Mouse (Mus musculus): Measurements from ENCODE around the gene Zfp426. TPM values are rescaled to one million over a fixed set of nuclear protein-coding genes. Genes with fewer than 3 reads are reported as not detected.

Gene Zfp426
- polyA plus RNA-seq, 1 experiment = 3.2 TPM

- TF ChIP-seq CTCF (IDR thresholded peaks at IDR 0.05; ENCODE audit: extremely low read depth, insufficient read depth, insufficient read length, insufficient replicate concordance) (no peak), POLR2A (IDR thresholded peaks at IDR 0.05; ENCODE audit: low read depth, low read length) (no peak)
- 90% methylated on average over 5 of the region's 5 CpGs for WGBS
- Histone ChIP-seq H3K4me1 (ENCODE audit: control insufficient read depth, insufficient read depth, insufficient read length) (no peaks in the 10 kb centered on the region; the same call in 1 of the 2 replicates), H3K36me3 (ENCODE audit: control insufficient read depth, insufficient read depth, low read length) (peaks cover 36% of the 10 kb centered on the region), H3K4me3 (ENCODE audit: extremely low read depth, insufficient read depth, insufficient read length) (no peak overlapping the region), H3K27ac (ENCODE audit: insufficient read depth, low read length) (no peak overlapping the region), H3K27me3 (ENCODE audit: control insufficient read depth, insufficient read depth, low read length) (no peaks in the 10 kb centered on the region)
- no peak for DNase-seq (ENCODE audit: low read depth in 1 of 2, low spot score in 2 of 2)
Measured at GRCm38 (mm10) chr9:20504801-20505200, 12.3 kb upstream of the Zfp426 start.

GRCm38 (mm10) chr9:20493281-20493680 lies 735 bp upstream of the Zfp426 start:
- TF ChIP-seq POLR2A (IDR thresholded peaks at IDR 0.05; ENCODE audit: low read depth, low read length) = no peak
- TF ChIP-seq CTCF (IDR thresholded peaks at IDR 0.05; ENCODE audit: extremely low read depth, insufficient read depth, insufficient read length, insufficient replicate concordance) = no peak
- H3K27ac ChIP-seq (ENCODE audit: insufficient read depth, low read length) = peak overlapping the region; percentile 99
- peak overlapping the region; percentile 99 for H3K4me3 ChIP-seq (ENCODE audit: extremely low read depth, insufficient read depth, insufficient read length)
- peaks cover 7% of the 10 kb centered on the region for H3K36me3 ChIP-seq (ENCODE audit: control insufficient read depth, insufficient read depth, low read length)
- H3K27me3 ChIP-seq (ENCODE audit: control insufficient read depth, insufficient read depth, low read length) = no peaks in the 10 kb centered on the region
- peaks cover 14% of the 10 kb centered on the region for H3K4me1 ChIP-seq (ENCODE audit: control insufficient read depth, insufficient read depth, insufficient read length)
- WGBS = 2% methylated on average over 9 of the region's 9 CpGs
- no peak for DNase-seq (ENCODE audit: low read depth in 1 of 2, low spot score in 2 of 2)

GRCm38 (mm10) chr9:20491858-20492526 lies 554 bp downstream of the Zfp426 start:
- WGBS = 9% methylated on average over 20 of the region's 20 CpGs
- no peak for TF ChIP-seq POLR2A (IDR thresholded peaks at IDR 0.05; ENCODE audit: low read depth, low read length)
- no peak for TF ChIP-seq CTCF (IDR thresholded peaks at IDR 0.05; ENCODE audit: extremely low read depth, insufficient read depth, insufficient read length, insufficient replicate concordance)
- no peak for DNase-seq (ENCODE audit: low read depth in 1 of 2, low spot score in 2 of 2)

GRCm38 (mm10) chr9:20489536-20489935 lies 3.0 kb downstream of the Zfp426 start:
- TF ChIP-seq CTCF (IDR thresholded peaks at IDR 0.05; ENCODE audit: extremely low read depth, insufficient read depth, insufficient read length, insufficient replicate concordance) = no peak
- TF ChIP-seq POLR2A (IDR thresholded peaks at IDR 0.05; ENCODE audit: low read depth, low read length) = no peak
- 92% methylated on average over 5 of the region's 5 CpGs for WGBS
- Histone ChIP-seq H3K27ac (ENCODE audit: insufficient read depth, low read length) (no peak overlapping the region), H3K4me1 (ENCODE audit: control insufficient read depth, insufficient read depth, insufficient read length) (peaks cover 14% of the 10 kb centered on the region), H3K27me3 (ENCODE audit: control insufficient read depth, insufficient read depth, low read length) (no peaks in the 10 kb centered on the region), H3K36me3 (ENCODE audit: control insufficient read depth, insufficient read depth, low read length) (peaks cover 5% of the 10 kb centered on the region), H3K4me3 (ENCODE audit: extremely low read depth, insufficient read depth, insufficient read length) (no peak overlapping the region)
- DNase-seq (ENCODE audit: low read depth in 1 of 2, low spot score in 2 of 2) = no peak

More at GRCm38 (mm10) chr9:20491858-20492526, 554 bp downstream of the Zfp426 start:
- peak overlapping the region; percentile 99 for H3K27ac ChIP-seq (ENCODE audit: insufficient read depth, low read length)
- H3K27me3 ChIP-seq (ENCODE audit: control insufficient read depth, insufficient read depth, low read length) = no peaks in the 10 kb centered on the region
- peaks cover 3% of the 10 kb centered on the region for H3K36me3 ChIP-seq (ENCODE audit: control insufficient read depth, insufficient read depth, low read length)
- peaks cover 14% of the 10 kb centered on the region for H3K4me1 ChIP-seq (ENCODE audit: control insufficient read depth, insufficient read depth, insufficient read length)
- peak overlapping the region; percentile 99 for H3K4me3 ChIP-seq (ENCODE audit: extremely low read depth, insufficient read depth, insufficient read length)

GRCm38 (mm10) chr9:20479396-20479795 lies 13.2 kb downstream of the Zfp426 start:
- DNase-seq (ENCODE audit: low read depth in 1 of 2, low spot score in 2 of 2) = no peak
- Histone ChIP-seq H3K27me3 (ENCODE audit: control insufficient read depth, insufficient read depth, low read length) (no peaks in the 10 kb centered on the region), H3K4me3 (ENCODE audit: extremely low read depth, insufficient read depth, insufficient read length) (no peak overlapping the region), H3K4me1 (ENCODE audit: control insufficient read depth, insufficient read depth, insufficient read length) (no peaks in the 10 kb centered on the region), H3K27ac (ENCODE audit: insufficient read depth, low read length) (no peak overlapping the region), H3K36me3 (ENCODE audit: control insufficient read depth, insufficient read depth, low read length) (peaks cover 22% of the 10 kb centered on the region)
- no peak for TF ChIP-seq POLR2A (IDR thresholded peaks at IDR 0.05; ENCODE audit: low read depth, low read length)
- TF ChIP-seq CTCF (IDR thresholded peaks at IDR 0.05; ENCODE audit: extremely low read depth, insufficient read depth, insufficient read length, insufficient replicate concordance) = no peak
- WGBS = 93% methylated on average over 5 of the region's 5 CpGs

GRCm38 (mm10) chr9:20476632-20477031 lies 15.9 kb downstream of the Zfp426 start:
- no peaks in the 10 kb centered on the region for H3K4me1 ChIP-seq (ENCODE audit: control insufficient read depth, insufficient read depth, insufficient read length)
- H3K36me3 ChIP-seq (ENCODE audit: control insufficient read depth, insufficient read depth, low read length) = peaks cover 32% of the 10 kb centered on the region
- WGBS = 97% methylated on average over 1 of the region's 1 CpGs
- no peaks in the 10 kb centered on the region for H3K27me3 ChIP-seq (ENCODE audit: control insufficient read depth, insufficient read depth, low read length)
- DNase-seq (ENCODE audit: low read depth in 1 of 2, low spot score in 2 of 2) = no peak
- H3K27ac ChIP-seq (ENCODE audit: insufficient read depth, low read length) = no peak overlapping the region
- no peak overlapping the region for H3K4me3 ChIP-seq (ENCODE audit: extremely low read depth, insufficient read depth, insufficient read length)
- TF ChIP-seq POLR2A (IDR thresholded peaks at IDR 0.05; ENCODE audit: low read depth, low read length) = no peak

GRCm38 (mm10) chr9:20466761-20467442 lies 25.6 kb downstream of the Zfp426 start:
- H3K27me3 ChIP-seq (ENCODE audit: control insufficient read depth, insufficient read depth, low read length) = no peaks in the 10 kb centered on the region
- peaks cover 19% of the 10 kb centered on the region for H3K36me3 ChIP-seq (ENCODE audit: control insufficient read depth, insufficient read depth, low read length)
- H3K27ac ChIP-seq (ENCODE audit: insufficient read depth, low read length) = no peak overlapping the region
- DNase-seq (ENCODE audit: low read depth in 1 of 2, low spot score in 2 of 2) = peak; percentile 41 to 46
- H3K4me3 ChIP-seq (ENCODE audit: extremely low read depth, insufficient read depth, insufficient read length) = no peak overlapping the region
- peak; percentile 35; the same call in 1 of the 2 replicates for TF ChIP-seq CTCF (IDR thresholded peaks at IDR 0.05; ENCODE audit: extremely low read depth, insufficient read depth, insufficient read length, insufficient replicate concordance)
- TF ChIP-seq POLR2A (IDR thresholded peaks at IDR 0.05; ENCODE audit: low read depth, low read length) = no peak
- no peaks in the 10 kb centered on the region for H3K4me1 ChIP-seq (ENCODE audit: control insufficient read depth, insufficient read depth, insufficient read length)
- 56% methylated on average over 7 of the region's 7 CpGs for WGBS

All from spleen, adult 2 months (tissue).